In genomic region chr7:139366549-139366948, GRCm38 (mm10) we compare ENCODE assay signal across 10 mouse cellular contexts. TPM values are rescaled to one million over a fixed set of nuclear protein-coding genes. Genes with fewer than 3 reads are reported as not detected.
A peak's percentile ranks its signal among the peaks of the same experiment; 100 is the strongest.
DNase-seq lines count a peak whose midpoint lies in the region; ATAC-seq and TF ChIP-seq lines count a peak whose summit lies in the region.
"Had no signal": no experiment of that assay in that cellular context is flagged by ENCODE, and none has a peak within 500 bp of the region (broad histone marks: within the 10 kb centered on the region; RNA-seq: fewer than 3 reads in every experiment).

No protein-coding gene starts in this region.

- no peak for TF ChIP-seq POLR2A in bone marrow macrophage, adult 2 months (IDR thresholded peaks at IDR 0.05; ENCODE audit: borderline replicate concordance, low read depth, low read length)
- TF ChIP-seq POLR2A in lung, adult 2 months (IDR thresholded peaks at IDR 0.05; ENCODE audit: borderline replicate concordance, extremely low read depth, low read depth, low read length), result no peak

- H3K9ac ChIP-seq in heart, postnatal 0 days (replicated peaks; ENCODE audit: low read depth, low read length), result no peak overlapping the region
- no peak overlapping the region for H3K9ac ChIP-seq in midbrain, embryonic 14.5 days (replicated peaks; ENCODE audit: low read length)
- H3K9ac ChIP-seq: neural tube, embryonic 12.5 days had no signal

- TF ChIP-seq EP300 in heart, postnatal 0 days (IDR thresholded peaks at IDR 0.05; ENCODE audit: low read depth), result no peak

- no peaks in the 10 kb centered on the region for H3K36me3 ChIP-seq in heart, postnatal 0 days (replicated peaks; ENCODE audit: control insufficient read depth, insufficient read depth, low read length)
- H3K36me3 ChIP-seq in midbrain, embryonic 14.5 days (ENCODE audit: control insufficient read depth, insufficient read depth, low read length), result no peaks in the 10 kb centered on the region
- no peaks in the 10 kb centered on the region for H3K36me3 ChIP-seq in hindbrain, embryonic 10.5 days
- H3K36me3 ChIP-seq: neural tube, embryonic 12.5 days had no signal

- H3K9me3 ChIP-seq in heart, postnatal 0 days (replicated peaks; ENCODE audit: control insufficient read depth, low read length), result no peaks in the 10 kb centered on the region
- H3K9me3 ChIP-seq in midbrain, embryonic 14.5 days (ENCODE audit: control insufficient read depth, low read length), result no peaks in the 10 kb centered on the region
- H3K9me3 ChIP-seq in hindbrain, embryonic 10.5 days, result no peaks in the 10 kb centered on the region
- H3K9me3 ChIP-seq: neural tube, embryonic 12.5 days had no signal

- H3K4me1 ChIP-seq in bone marrow macrophage, adult 2 months (ENCODE audit: control insufficient read depth, insufficient read depth, low read length), result peaks cover 40% of the 10 kb centered on the region
- H3K4me1 ChIP-seq in heart, postnatal 0 days (ENCODE audit: control insufficient read depth, insufficient read depth), result peaks cover 77% of the 10 kb centered on the region
- H3K4me1 ChIP-seq in lung, adult 2 months (ENCODE audit: control insufficient read depth, insufficient read depth, low read length), result peaks cover 54% of the 10 kb centered on the region
- peaks cover 22% of the 10 kb centered on the region for H3K4me1 ChIP-seq in midbrain, embryonic 14.5 days (ENCODE audit: control insufficient read depth, insufficient read depth, low read length)
- peaks cover 48% of the 10 kb centered on the region for H3K4me1 ChIP-seq in hindbrain, embryonic 10.5 days (replicated peaks)

- no peaks in the 10 kb centered on the region for H3K27me3 ChIP-seq in heart, postnatal 0 days (ENCODE audit: control insufficient read depth, insufficient read depth, low read length)
- H3K27me3 ChIP-seq in midbrain, embryonic 14.5 days (ENCODE audit: control insufficient read depth, insufficient read depth, low read length), result no peaks in the 10 kb centered on the region
- H3K27me3 ChIP-seq in hindbrain, embryonic 10.5 days (ENCODE audit: insufficient read depth, poor library complexity, severe bottlenecking), result 0 out of 2 replicates have a peak, but pooled peaks cover 4% of the 10 kb centered on the region
- H3K27me3 ChIP-seq: neural tube, embryonic 12.5 days had no signal

- no peak for ATAC-seq in heart, postnatal 0 days (ENCODE audit: insufficient read depth, low read depth)
- ATAC-seq in midbrain, embryonic 14.5 days (ENCODE audit: low FRiP score, low TSS enrichment), result no peak
- ATAC-seq: hindbrain, postnatal 0 days had no signal

- H3K4me2 ChIP-seq in heart, postnatal 0 days (ENCODE audit: low read depth, low read length), result no peak overlapping the region
- H3K4me2 ChIP-seq in midbrain, embryonic 14.5 days (ENCODE audit: low read length), result no peak overlapping the region
- H3K4me2 ChIP-seq: neural tube, embryonic 12.5 days had no signal

- no peak overlapping the region for H3K4me3 ChIP-seq in bone marrow macrophage, adult 2 months (ENCODE audit: insufficient read depth, low read length)
- no peak overlapping the region for H3K4me3 ChIP-seq in heart, postnatal 0 days (ENCODE audit: low read depth, low read length)
- no peak overlapping the region for H3K4me3 ChIP-seq in lung, adult 2 months (replicated peaks; ENCODE audit: extremely low read depth, low read depth, low read length)
- no peak overlapping the region for H3K4me3 ChIP-seq in midbrain, embryonic 14.5 days (replicated peaks; ENCODE audit: low read depth, low read length)
- no peak overlapping the region for H3K4me3 ChIP-seq in hindbrain, embryonic 10.5 days
- H3K4me3 ChIP-seq: neural tube, embryonic 12.5 days had no signal

- DNase-seq in adrenal gland, adult (ENCODE audit: inconsistent age in 2 of 2, low spot score in 1 of 2), result peak; percentile 52 to 76
- no peak for DNase-seq in adrenal gland, adult 8-10 months
- DNase-seq in heart, postnatal 0 days (ENCODE audit: low spot score), result peak; percentile 50
- no peak for DNase-seq in lung, adult 2 months
- DNase-seq in thymus, postnatal 4 days, result no peak
- DNase-seq in midbrain, embryonic 14.5 days, result no peak
- no peak for DNase-seq in hindbrain, embryonic 10.5 days (ENCODE audit: low spot score)

- WGBS in heart, postnatal 0 days, result 28% methylated on average over 4 of the region's 4 CpGs
- WGBS in lung, adult 2 months, result 31% methylated on average over 4 of the region's 4 CpGs
- WGBS in midbrain, embryonic 14.5 days, result 74% methylated on average over 4 of the region's 4 CpGs
- 66% methylated on average over 4 of the region's 4 CpGs for WGBS in hindbrain, embryonic 10.5 days

- H3K27ac ChIP-seq in bone marrow macrophage, adult 2 months (ENCODE audit: insufficient read depth, low read depth, low read length), result peak overlapping the region; percentile 68
- peak overlapping the region; percentile 95 for H3K27ac ChIP-seq in heart, postnatal 0 days (ENCODE audit: low read depth)
- H3K27ac ChIP-seq in midbrain, embryonic 14.5 days (replicated peaks; ENCODE audit: low read depth, low read length), result no peak overlapping the region
- no peak overlapping the region for H3K27ac ChIP-seq in hindbrain, embryonic 10.5 days
- H3K27ac ChIP-seq: hindbrain, postnatal 0 days; neural tube, embryonic 12.5 days had no signal

- TF ChIP-seq CTCF in bone marrow macrophage, adult 2 months (IDR thresholded peaks at IDR 0.05; ENCODE audit: low read depth, low read length), result no peak
- TF ChIP-seq CTCF in heart, postnatal 0 days (IDR thresholded peaks at IDR 0.05; ENCODE audit: low read depth), result peak; percentile 22
- 0 out of 2 replicates have a peak, but pooled peaks have one; percentile 11 for TF ChIP-seq CTCF in lung, adult 2 months (IDR thresholded peaks at IDR 0.05; ENCODE audit: insufficient read depth, low read length)

RNA-seq across cellular contexts. Expression of gene Inpp5a, which starts 22.4 kb away (rescaled TPM):
- 10 to 100 TPM; 85.2 to 98.8 (median 89.6) TPM for total RNA-seq in adrenal gland, adult 8-10 months (2022)
- polyA plus RNA-seq in bone marrow macrophage, adult 2 months (2012; ENCODE audit: insufficient read depth, insufficient read length, missing spikeins), result 16.2 and 17.8 TPM in 2 replicates
- 43.4 and 44.1 TPM in 2 replicates for total RNA-seq in heart, postnatal 0 days (2014; rRNA removed; ENCODE audit: low replicate concordance)
- polyA plus RNA-seq in heart, postnatal 0 days (2015; fragmentation: Nextera tagmentation; extraction: Ambion mirVana), result 57.9 and 65.2 TPM in 2 replicates
- 52.1 and 61.0 TPM in 2 replicates for polyA plus RNA-seq in lung, adult 2 months (2012; rRNA removed)
- polyA plus RNA-seq in midbrain, embryonic 14.5 days (2014; fragmentation: Nextera tagmentation; extraction: Ambion mirVana), result 21.0 and 23.0 TPM in 2 replicates
- 17.9 and 19.0 TPM in 2 replicates for polyA plus RNA-seq in hindbrain, embryonic 10.5 days (2016; fragmentation: Nextera tagmentation; extraction: Ambion mirVana)

Comparison
In these comparisons a context has a peak if more than half of its experiments do, and no peak if none do; other contexts are left out.
1. DNase-seq: peak in adrenal gland, adult (2 of 2) and heart, postnatal 0 days (single experiment); none in adrenal gland, adult 8-10 months (single experiment), lung, adult 2 months (single experiment), thymus, postnatal 4 days (single experiment), midbrain, embryonic 14.5 days (single experiment) and hindbrain, embryonic 10.5 days (single experiment).
2. H3K27ac ChIP-seq: peak in bone marrow macrophage, adult 2 months (single experiment) and heart, postnatal 0 days (single experiment); none in midbrain, embryonic 14.5 days (single experiment) and hindbrain, embryonic 10.5 days (single experiment).